Mouse (Mus musculus): ENCODE measurements around the gene Kmo. TPM values are rescaled to one million over a fixed set of nuclear protein-coding genes. Genes with fewer than 3 reads are reported as not detected.

Kmo gene
- polyA plus RNA-seq, 1 experiment from 2014 or later: 0.53 TPM

DNA sequence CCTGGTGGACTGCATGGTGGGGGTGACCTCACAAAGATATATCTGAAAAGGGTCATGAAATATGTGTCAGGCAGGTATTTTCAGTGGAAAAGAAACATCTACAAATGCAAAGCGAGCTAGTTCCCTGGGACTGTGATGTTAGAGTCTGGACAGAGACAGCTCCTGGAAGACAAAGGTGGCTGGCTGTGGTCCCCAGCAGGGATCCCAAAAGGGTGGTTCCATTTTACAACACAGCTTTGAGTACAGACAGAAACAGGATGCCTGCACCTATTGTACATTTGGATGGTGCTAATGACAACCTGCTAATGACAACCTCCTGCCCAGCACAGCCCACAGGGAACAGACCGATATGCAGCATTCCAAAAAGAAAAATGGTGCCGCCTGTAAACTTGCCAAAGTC lies 49.3 kb downstream of the Kmo start:
- WGBS: 87% methylated on average over 3 of the region's 3 CpGs
- Histone ChIP-seq H3K9me3 (ENCODE audit: control insufficient read depth) (no peaks in the 10 kb centered on the region), H3K4me1 (replicated peaks; ENCODE audit: control insufficient read depth, insufficient read depth, low read length) (no peaks in the 10 kb centered on the region), H3K36me3 (ENCODE audit: control insufficient read depth, insufficient read depth) (no peaks in the 10 kb centered on the region), H3K9ac (ENCODE audit: low read depth, low read length) (no peak overlapping the region), H3K4me3 (ENCODE audit: low read depth, low read length) (no peak overlapping the region), H3K27ac (ENCODE audit: low read depth, low read length) (no peak overlapping the region), H3K4me2 (replicated peaks; ENCODE audit: low read depth) (no peak overlapping the region), H3K27me3 (replicated peaks; ENCODE audit: control insufficient read depth, insufficient read depth, low read length) (no peaks in the 10 kb centered on the region)
- no peak for TF ChIP-seq CTCF (IDR thresholded peaks at IDR 0.05; ENCODE audit: low read depth)
- ATAC-seq: no peak

DNA sequence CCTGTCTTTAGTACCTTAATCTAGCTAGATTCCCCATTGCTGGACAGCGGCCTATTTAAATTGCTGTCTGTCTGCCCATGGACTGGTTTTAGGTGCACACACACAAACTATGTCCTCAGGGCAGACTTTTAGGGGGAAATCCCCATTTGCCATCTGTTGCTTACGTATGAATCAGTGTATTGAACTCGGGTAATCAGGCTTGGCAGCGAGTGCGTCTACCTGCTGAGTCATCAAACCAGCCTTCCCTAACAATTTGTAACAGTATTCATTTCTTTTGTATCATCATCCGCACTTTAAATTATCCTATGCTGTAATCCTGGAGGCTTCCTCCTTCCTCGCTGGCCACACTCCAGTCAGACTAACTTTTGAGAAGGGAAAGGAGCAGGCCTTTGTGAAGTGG lies 49.9 kb downstream of the Kmo start:
- no peak for ATAC-seq
- TF ChIP-seq CTCF (IDR thresholded peaks at IDR 0.05; ENCODE audit: low read depth): no peak
- Histone ChIP-seq H3K9me3 (ENCODE audit: control insufficient read depth) (no peaks in the 10 kb centered on the region), H3K27ac (ENCODE audit: low read depth, low read length) (no peak overlapping the region), H3K27me3 (replicated peaks; ENCODE audit: control insufficient read depth, insufficient read depth, low read length) (no peaks in the 10 kb centered on the region), H3K4me2 (replicated peaks; ENCODE audit: low read depth) (no peak overlapping the region), H3K9ac (ENCODE audit: low read depth, low read length) (no peak overlapping the region), H3K4me1 (replicated peaks; ENCODE audit: control insufficient read depth, insufficient read depth, low read length) (no peaks in the 10 kb centered on the region), H3K36me3 (ENCODE audit: control insufficient read depth, insufficient read depth) (no peaks in the 10 kb centered on the region), H3K4me3 (ENCODE audit: low read depth, low read length) (no peak overlapping the region)
- WGBS: 81% methylated on average over 7 of the region's 7 CpGs

DNA sequence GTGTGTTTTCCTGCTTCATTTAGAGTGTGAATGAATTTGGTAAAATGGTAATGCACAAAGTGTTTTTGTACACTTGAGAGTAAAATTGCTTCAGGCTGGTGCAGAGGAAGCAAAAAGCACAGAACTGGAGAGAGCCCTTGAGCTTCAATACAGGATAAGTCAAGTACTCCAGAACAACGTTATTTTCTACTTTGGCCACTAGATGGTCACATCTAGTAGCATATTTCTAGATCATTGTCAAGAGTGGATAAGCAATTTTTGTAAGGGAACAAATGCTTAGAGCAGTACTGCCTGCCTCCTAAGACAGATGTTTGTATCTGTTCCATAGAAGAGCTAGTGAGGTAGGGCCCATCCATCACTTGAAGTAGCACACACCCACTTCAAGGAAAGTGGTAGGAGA lies 51.4 kb downstream of the Kmo start:
- ATAC-seq: no peak

DNA sequence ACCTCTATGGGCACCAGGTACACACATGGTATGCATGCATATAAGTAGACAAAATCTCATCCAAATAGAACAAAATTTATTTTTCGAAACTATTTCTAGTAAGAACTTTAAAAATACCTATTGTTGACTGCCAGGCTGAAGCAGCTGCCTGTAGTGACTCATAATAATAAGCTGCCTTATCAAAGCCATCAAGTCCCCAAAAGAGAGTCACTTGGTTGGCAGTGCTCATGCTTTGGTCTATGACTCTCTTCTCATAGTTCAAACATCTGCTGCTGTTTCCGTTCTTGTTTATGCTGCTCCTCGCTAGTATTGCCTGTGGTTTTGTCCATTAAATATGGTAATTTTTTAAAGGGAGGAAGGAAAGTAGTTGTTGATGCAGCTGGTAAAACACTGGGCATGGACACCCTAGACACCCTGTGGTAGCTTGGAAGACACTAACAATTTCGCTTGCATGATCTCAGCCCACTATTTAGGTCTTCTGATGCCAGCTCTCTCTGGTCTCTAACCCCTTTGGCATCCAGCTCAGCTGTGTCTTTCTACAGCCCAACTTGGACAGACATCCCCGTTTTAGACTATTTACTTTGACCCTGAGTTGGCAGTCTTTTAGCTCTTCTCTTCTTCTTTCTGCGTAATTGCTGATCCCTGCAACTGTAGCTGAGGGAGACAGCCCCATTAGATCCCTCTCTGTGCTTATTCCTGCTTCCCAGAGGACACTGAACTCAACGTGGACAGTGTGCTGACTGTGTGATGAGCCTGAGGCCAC lies 53.6 kb downstream of the Kmo start:
- Histone ChIP-seq H3K4me2 (replicated peaks; ENCODE audit: low read depth) (no peak overlapping the region), H3K36me3 (ENCODE audit: control insufficient read depth, insufficient read depth) (no peaks in the 10 kb centered on the region), H3K4me1 (replicated peaks; ENCODE audit: control insufficient read depth, insufficient read depth, low read length) (no peaks in the 10 kb centered on the region), H3K4me3 (ENCODE audit: low read depth, low read length) (no peak overlapping the region), H3K27ac (ENCODE audit: low read depth, low read length) (no peak overlapping the region), H3K9ac (ENCODE audit: low read depth, low read length) (no peak overlapping the region), H3K9me3 (ENCODE audit: control insufficient read depth) (no peaks in the 10 kb centered on the region), H3K27me3 (replicated peaks; ENCODE audit: control insufficient read depth, insufficient read depth, low read length) (no peaks in the 10 kb centered on the region)
- 83% methylated on average over 7 of the region's 7 CpGs for WGBS
- TF ChIP-seq CTCF (IDR thresholded peaks at IDR 0.05; ENCODE audit: low read depth): no peak
- no peak for ATAC-seq

More for the DNA sequence above, 51.4 kb downstream of the Kmo start:
- Histone ChIP-seq H3K9me3 (ENCODE audit: control insufficient read depth) (no peaks in the 10 kb centered on the region), H3K4me2 (replicated peaks; ENCODE audit: low read depth) (no peak overlapping the region), H3K4me1 (replicated peaks; ENCODE audit: control insufficient read depth, insufficient read depth, low read length) (no peaks in the 10 kb centered on the region), H3K27ac (ENCODE audit: low read depth, low read length) (no peak overlapping the region), H3K36me3 (ENCODE audit: control insufficient read depth, insufficient read depth) (no peaks in the 10 kb centered on the region), H3K4me3 (ENCODE audit: low read depth, low read length) (no peak overlapping the region), H3K9ac (ENCODE audit: low read depth, low read length) (no peak overlapping the region), H3K27me3 (replicated peaks; ENCODE audit: control insufficient read depth, insufficient read depth, low read length) (no peaks in the 10 kb centered on the region)
- TF ChIP-seq CTCF (IDR thresholded peaks at IDR 0.05; ENCODE audit: low read depth): peak; percentile 60
- 28% methylated on average over 1 of the region's 1 CpGs for WGBS

DNA sequence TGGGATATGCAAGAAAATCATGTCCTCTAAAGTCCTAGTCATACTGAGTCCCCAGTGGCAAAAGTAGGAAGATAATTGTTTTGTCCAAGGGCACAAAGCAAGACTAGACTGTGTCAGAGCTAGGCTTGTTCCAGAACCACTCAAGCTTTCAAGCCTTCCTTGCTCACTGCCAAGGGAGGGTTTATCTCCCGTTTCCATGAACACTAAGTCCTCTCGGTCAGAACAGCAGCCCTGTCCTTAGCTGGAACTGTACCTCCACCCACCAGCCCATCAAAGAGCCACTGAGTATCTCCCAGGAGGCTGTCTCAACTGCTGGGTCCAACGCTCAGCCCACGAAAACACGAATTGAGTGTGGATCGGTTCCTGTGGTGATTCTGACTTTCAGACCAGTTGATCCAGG lies 54.9 kb downstream of the Kmo start:
- Histone ChIP-seq H3K9ac (ENCODE audit: low read depth, low read length) (no peak overlapping the region), H3K36me3 (ENCODE audit: control insufficient read depth, insufficient read depth) (no peaks in the 10 kb centered on the region), H3K9me3 (ENCODE audit: control insufficient read depth) (no peaks in the 10 kb centered on the region), H3K27me3 (replicated peaks; ENCODE audit: control insufficient read depth, insufficient read depth, low read length) (no peaks in the 10 kb centered on the region), H3K4me3 (ENCODE audit: low read depth, low read length) (no peak overlapping the region), H3K4me2 (replicated peaks; ENCODE audit: low read depth) (no peak overlapping the region), H3K27ac (ENCODE audit: low read depth, low read length) (no peak overlapping the region), H3K4me1 (replicated peaks; ENCODE audit: control insufficient read depth, insufficient read depth, low read length) (no peaks in the 10 kb centered on the region)
- WGBS: 86% methylated on average over 6 of the region's 6 CpGs
- ATAC-seq: no peak
- TF ChIP-seq CTCF (IDR thresholded peaks at IDR 0.05; ENCODE audit: low read depth): no peak

DNA sequence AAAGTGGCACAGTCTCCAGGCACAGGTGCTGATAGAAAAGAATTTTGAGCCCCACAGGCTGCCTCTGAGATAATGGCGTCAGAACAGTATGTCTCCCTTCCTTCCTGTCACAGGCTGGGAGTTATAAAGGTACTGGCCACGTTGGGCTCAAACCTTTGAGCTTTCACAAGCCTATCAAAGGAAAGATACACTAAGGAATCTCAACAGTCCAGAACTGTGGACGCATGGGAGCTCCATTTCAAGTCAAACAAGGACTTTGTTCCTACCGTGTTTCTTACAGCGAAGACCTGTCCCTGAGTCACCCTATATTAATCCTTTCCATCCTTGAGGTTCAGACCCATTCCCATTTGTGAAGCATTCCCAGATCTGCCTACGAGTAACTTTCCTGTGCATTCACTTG lies 57.3 kb downstream of the Kmo start:
- TF ChIP-seq CTCF (IDR thresholded peaks at IDR 0.05; ENCODE audit: low read depth): no peak
- H3K4me1 ChIP-seq (replicated peaks; ENCODE audit: control insufficient read depth, insufficient read depth, low read length): no peaks in the 10 kb centered on the region
- no peak overlapping the region for H3K4me2 ChIP-seq (replicated peaks; ENCODE audit: low read depth)
- no peak overlapping the region for H3K9ac ChIP-seq (ENCODE audit: low read depth, low read length)
- no peaks in the 10 kb centered on the region for H3K36me3 ChIP-seq (ENCODE audit: control insufficient read depth, insufficient read depth)
- H3K27me3 ChIP-seq (replicated peaks; ENCODE audit: control insufficient read depth, insufficient read depth, low read length): no peaks in the 10 kb centered on the region
- peak; percentile 93 for ATAC-seq
- H3K9me3 ChIP-seq (ENCODE audit: control insufficient read depth): no peaks in the 10 kb centered on the region
- 47% methylated on average over 6 of the region's 6 CpGs for WGBS
- no peak overlapping the region for H3K27ac ChIP-seq (ENCODE audit: low read depth, low read length)
- no peak overlapping the region for H3K4me3 ChIP-seq (ENCODE audit: low read depth, low read length)

Measured in intestine, postnatal 0 days (tissue).